Mouse (Mus musculus): ENCODE measurements around the gene Mamdc2.

The Mamdc2 gene

DNA sequence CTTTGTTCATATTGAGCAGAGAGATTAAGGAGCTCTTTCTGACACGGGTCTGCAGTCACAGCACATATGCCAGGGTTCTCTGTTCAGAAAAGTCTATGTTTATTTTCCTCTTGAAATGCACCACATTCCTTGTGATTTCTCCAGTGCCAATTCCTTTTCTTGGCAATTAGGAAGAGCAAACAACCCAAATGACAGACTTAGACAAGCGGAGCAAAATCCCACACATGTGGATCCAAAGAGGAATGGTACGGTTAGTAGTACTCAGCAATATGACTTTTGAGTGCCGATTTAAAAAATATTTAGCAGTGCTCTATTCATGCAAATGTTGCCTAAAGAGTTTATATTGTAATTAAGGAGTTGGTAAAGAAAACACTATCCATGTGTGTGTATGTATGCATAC, 87.7 kb downstream of the Mamdc2 start:
- no peak for DNase-seq (ENCODE audit: low spot score in 2 of 2)

DNA sequence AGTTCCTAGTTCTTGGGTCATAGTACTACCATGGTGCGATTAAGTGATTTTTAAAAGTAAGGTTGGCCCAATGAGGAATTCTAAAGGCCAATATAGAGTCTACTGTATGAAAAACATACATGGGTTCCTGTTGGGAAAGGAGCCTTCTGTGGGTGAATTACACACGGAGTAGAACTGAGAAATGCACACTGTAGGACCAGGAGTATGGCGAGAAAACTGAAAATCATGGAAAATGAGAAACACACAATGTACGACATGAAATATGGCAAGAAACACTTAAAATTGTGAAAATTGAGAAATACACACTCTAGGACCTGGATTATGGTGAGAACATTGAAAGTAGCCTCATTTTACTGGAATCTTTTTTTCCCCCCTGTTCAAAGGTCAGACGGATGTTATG, 91.0 kb downstream of the Mamdc2 start:
- DNase-seq (ENCODE audit: low spot score in 2 of 2), result no peak

DNA sequence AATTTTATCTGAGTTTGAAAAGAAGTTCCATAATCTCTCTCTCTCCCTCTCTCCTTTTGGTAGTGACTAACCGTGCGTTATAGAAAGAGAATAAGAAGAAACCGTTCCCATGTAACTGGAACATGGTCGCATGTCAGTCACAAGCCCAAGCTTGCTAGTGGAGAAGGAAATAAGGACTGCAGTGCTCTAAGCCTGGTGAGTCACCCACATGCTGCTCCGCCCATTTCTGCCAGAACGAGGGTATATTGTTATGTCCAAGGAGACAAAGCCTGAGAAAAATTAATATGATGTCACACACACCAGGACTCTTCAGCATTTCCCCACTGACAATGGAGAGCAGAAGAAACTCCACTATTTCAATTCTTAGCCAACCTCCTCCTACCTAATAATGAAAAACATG, 93.5 kb downstream of the Mamdc2 start:
- no peak for DNase-seq (ENCODE audit: low spot score in 2 of 2)

DNA sequence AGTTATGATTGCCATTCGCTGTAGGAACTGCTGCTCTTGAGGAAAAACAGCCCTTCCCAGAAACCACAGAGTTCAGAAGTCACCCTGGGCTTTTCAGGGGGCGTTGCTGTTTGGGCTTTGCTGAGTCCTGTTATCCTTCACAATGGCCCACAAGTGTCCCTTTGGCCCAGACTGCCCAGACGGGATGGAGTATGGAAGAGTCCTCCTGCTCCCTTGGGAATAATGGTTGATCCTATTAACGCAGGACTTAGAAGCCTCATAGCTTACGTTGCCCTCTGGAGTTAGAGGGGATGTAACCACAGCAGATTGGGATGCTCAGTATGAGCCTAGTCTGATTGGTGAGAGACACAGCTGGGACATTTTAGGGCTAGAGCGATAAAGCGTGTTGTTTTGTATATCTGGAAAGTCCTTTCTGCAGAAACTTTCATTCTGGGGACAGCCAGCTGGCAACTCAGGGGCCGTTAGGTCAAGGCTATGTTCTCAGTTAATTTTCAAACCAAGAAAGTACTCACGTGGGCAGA, 94.3 kb downstream of the Mamdc2 start:
- DNase-seq (ENCODE audit: low spot score in 2 of 2), result no peak

DNA sequence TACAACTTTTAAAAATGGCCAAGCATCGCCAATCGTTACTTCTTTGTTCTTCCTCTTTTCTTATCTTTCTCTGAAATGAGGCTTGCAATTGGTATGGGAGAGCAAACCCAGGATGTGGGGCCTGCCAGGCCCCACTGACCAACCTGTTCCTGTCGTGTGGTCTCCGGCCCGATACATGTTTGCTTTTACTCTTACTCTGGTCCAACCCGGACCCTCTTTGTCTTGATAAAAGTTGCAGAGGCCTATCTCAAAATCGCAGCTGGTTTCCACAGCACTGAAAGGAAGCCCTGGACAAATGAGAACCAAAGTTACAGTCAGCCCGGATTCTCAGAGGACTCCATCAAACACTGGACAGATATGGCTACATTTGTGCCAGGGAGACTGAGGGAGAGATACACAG, 95.1 kb downstream of the Mamdc2 start:
- DNase-seq (ENCODE audit: low spot score in 2 of 2), result no peak

DNA sequence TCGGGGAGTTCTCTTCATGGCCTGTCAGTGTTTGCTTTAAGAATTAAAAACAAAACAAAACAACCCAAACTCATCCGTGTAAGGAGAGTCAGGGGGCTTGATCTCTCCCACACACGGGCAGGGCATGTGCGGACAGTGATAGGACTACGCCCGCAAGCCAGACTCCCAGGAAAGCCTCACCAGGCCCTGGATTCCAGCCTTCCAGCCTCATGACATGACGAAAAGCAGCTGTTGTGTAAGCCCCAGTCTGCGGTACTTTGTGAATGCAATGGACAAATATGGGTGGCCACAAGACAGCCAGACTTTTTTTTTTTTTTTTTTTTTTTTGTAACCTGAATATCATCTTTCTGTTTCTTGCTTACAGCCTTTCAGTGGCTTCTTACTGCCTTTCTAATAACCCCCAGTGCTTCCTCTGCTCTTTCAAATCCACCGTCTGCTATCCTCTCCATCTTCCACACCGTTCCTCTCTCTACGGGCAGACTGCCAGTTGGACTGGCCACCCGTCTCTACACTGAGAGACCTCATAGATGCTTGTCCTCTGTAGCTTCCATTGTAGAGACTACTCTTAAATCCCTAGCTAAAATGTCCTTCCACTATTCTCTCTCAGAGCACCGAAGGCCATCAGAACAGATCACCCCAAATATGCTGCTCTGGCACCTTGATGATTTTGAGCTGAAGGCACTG, 96.3 kb downstream of the Mamdc2 start:
- DNase-seq (ENCODE audit: low spot score in 2 of 2), result no peak

DNA sequence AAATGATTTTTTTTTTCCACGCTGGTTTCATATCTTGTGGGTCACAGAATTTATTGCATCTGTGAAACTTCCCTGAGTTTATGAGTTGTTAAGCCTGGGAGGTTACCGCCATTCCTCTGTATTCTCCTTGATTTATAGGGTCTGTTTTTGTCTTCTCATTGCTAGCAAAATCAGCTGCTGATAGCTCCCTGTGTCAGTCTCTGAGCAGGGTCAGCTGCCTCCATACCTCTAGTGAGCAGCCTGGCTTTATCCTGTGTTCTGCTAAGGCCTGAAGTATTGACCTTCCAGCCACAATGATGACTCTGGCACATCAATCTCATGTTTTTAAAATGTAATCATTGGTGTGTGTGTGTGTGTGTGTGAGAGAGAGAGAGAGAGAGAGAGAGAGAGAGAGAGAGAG, 98.3 kb downstream of the Mamdc2 start:
- DNase-seq (ENCODE audit: low spot score in 2 of 2), result no peak

DNA sequence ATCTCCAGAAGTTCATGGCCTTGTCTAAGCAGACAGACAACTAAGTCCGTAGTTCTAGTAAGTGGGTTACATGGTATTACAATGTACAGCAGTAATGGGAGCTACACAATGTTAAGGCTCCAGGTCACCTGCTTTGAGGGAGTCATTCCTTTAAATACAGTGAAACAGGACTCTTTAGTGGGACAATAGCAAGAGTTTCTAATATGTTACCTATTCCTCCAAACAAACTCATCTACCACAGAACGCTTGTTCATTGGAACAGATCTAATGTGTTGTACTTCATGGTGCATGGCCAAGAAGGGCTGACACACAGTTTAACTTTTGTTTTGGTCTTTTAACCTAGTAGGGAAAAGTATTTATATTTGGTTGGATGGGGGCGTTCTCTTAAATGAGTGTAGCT, 105.5 kb downstream of the Mamdc2 start:
- DNase-seq (ENCODE audit: low spot score in 2 of 2), result no peak

DNA sequence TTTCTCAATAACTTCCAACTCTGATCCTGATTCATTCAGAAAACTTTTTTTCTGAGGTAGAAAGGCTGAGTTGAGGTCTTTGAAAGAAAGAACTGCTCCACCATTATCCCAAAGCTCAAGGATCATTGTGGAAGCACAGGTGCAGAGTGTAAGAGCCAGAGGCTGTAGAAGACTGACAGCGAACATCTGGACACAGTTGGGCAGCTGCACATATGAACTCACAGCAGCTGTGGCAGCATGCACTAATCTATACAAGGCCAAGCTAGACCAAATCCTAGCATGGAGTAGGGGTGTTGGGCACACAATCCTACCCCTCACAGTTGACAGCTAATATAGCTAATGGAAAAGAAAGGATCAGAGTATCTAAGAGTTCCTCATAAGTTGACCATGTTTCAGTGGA, 115.4 kb downstream of the Mamdc2 start:
- DNase-seq (ENCODE audit: low spot score in 2 of 2), result no peak

DNA sequence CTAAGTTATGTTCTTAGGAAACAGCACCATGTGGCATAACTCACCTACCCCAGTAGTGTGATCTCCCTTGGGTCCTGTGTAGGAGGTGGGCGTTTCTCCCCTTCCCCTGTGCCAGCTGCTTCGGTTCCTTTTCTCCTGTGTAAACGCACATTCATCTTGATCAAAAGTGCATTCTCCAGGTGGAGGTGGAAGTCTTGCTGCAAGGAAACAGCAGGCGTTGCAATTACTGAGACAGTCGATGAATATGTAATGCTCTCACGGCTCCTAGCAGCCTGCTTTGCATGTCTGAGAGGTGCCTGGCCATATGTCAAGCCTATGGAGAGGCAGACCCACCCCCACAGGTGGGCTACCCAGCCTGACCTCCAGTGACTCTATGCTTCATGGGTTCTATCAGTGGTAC, 117.4 kb downstream of the Mamdc2 start:
- DNase-seq (ENCODE audit: low spot score in 2 of 2), result peak; percentile 8 to 20

DNA sequence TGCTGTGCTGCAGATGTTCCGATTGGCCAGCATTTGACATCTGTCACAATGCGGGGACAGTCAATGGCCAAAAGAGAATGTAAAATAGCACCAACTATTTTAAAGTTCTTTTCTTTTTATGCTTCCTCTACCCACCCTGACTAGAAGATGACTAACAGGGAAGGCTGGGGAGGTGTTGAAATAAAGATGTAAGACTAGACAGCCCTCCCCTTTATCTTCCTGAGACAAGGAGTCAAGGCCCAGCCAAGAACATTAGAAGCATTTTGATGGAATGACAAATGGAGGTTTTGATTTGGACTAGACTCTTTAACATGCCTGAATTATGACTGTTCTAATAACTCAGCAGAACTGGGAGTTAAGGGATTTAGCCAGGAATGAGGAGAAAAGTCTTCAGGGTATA, 118.9 kb downstream of the Mamdc2 start:
- no peak for DNase-seq (ENCODE audit: low spot score in 2 of 2)

DNA sequence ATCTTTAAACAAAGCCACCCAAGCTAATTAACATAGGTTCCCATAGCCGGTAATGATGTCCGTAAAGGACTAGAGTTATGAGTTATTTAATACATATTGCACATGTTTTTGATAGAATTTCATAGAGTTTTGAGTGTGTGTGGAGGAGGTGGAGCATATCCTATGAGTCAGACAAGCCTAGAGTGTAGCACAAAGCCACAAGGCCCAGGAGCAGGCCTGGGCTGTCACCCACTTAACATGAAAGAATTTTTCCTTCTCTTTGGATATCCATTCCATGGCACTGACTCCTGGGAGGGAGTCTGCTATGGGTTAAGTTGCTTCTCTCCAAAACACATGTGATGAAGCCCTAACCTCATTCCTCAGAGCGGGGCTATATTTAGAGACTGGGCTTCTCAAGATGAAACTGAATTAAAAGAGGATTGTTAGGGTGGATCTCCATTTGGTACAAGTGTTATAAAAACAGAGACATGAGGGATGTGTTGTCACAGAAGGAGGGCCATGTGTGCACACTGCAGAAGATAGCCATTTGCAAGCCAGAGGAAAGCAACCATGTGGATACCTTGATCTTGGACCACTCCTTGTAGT, 121.1 kb downstream of the Mamdc2 start:
- DNase-seq (ENCODE audit: low spot score in 2 of 2), result peak in 1 of 2 experiments; percentile 29

DNA sequence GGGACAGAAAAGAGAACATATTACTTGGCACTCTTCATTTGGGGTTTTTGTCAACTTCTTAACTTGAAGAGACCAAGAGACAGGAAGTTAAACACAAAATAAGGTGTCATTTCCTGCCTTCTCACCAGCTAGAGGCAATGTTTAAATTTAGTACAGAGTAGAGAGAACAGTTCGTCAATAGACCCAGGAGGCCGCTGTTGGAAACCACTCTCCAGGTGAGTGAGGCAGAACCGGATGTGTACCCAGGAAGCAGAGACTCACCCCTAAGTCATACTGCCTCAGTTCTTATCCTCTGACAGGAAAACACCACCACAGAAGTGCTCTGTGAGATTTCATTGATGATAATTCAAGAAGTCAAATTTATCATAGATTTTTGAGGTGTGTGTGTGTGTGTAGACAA, 125.1 kb downstream of the Mamdc2 start:
- DNase-seq (ENCODE audit: low spot score in 2 of 2), result no peak

DNA sequence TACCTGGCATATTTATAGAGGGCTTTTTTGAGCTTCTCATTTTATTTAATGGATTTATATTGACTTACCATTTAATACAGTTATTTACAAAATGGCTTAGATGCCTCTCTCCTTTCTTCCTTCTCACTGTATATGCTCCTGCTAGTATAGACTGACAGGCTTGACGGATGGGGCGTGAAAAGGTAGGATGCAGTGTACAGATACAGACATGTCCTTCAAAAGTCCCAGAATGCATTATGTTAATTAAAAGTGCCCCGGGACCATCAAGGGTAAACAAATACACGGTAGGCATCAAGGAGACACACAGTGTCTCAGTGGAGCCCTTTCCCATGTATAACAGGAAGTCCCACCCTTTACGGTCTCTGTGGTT, 130.3 kb downstream of the Mamdc2 start:
- no peak for DNase-seq (ENCODE audit: low spot score in 2 of 2)

DNA sequence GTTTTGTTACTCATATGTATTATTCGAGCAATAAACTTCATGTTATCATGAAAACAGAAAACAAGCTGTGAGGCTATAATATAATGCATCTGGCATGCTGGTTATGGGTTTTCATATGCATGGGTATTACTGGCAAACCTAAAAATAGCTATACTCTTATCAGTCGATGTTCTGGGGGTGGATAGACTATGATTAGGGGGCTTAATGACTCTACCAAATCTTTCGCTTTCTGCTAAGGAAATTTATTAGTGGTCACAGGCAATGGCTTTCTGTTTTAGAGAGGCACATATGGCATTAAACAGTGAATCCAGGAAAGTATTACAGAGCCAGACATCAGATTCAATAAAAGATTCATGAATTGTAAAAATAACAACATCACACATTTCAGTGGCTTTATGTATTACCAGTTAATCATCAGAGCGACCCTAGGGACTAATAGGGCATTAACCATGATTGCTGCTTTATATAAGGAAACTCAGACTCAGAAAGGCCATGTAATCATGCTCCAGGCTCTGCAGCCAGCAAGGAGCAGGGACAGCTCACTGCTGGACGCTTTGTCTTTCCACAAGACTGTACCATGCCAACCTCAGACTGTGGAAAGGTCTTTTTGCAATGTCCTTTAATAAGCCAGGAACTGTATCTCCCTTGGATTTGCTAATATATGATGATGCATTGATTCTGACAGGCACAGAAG, 130.8 kb downstream of the Mamdc2 start:
- no peak for DNase-seq (ENCODE audit: low spot score in 2 of 2)

DNA sequence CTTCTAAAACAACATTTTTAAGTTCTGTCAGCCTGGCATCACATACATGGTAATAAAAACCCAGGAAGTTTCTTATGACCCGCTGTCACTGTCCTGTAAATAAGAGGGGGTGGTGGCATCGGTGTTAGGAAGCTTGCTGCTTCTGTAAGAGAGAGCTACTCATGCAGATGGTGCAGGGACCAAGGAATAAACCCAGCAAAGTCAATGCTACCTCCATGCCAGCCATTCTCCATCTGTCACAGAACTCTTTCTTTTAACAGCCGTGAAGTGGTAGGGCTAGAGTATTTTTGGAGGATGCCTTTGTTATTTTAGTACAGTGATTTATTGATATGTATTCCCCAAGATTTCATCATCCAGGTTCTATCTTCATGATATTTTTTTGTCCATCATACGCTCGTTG, 131.4 kb downstream of the Mamdc2 start:
- no peak for DNase-seq (ENCODE audit: low spot score in 2 of 2)

DNA sequence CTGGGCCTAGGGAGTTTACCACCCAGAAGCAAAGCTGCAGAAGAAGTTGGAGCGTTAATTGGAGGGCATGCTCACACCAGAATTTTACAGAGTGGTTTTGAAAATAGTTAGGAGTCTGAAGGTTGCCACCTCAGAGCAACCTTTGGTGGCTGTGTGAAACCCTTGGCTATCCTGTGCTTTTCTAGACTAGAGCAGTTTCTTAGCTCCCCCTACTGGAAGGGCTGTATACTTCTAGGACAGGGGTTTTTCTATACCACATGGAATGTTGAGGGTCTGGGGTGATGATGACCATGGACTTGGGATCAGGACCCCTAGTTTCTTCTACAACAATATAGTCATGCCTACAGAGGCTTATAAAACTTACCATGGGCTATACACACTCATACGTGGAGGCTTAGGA, 138.3 kb downstream of the Mamdc2 start:
- no peak for DNase-seq (ENCODE audit: low spot score in 2 of 2)

DNA sequence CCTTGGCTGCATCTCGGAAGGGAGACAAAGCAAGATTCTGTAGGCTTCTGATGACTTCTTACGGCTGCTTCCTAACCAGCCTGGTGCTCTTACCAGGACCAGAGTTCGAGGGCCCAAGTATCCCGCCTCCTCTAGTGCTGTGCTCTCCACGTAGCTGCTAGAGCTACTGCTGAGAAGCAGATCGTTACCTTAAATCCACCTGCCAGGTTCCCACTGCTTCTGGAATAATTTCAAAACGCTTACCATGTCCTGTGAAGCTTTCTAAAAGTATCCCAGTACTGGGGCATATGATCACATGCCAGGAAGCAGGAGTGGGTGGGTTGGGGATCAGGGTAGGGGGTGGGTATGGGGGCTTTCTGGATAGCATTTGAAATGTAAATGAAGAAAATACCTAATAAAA, 141.6 kb downstream of the Mamdc2 start:
- DNase-seq (ENCODE audit: low spot score in 2 of 2), result no peak

DNA sequence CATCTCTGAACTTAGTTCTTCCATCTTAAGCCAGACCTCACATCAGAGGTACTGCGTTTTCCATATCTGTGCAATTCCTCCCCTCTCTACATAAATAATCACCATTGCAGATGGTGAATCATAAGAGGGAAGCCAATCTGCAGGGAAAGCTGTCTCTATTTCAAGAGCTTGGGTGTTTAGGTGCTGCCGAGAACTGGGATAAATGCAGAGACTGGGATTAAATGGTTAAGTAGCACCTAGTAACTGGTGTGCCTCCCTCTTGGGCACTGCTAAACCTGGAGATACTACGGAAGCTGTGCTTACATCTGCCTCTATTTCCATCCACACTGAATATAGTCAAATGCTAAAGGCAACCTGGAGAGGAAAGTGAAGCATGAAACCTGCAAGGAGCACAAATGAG, 148.3 kb downstream of the Mamdc2 start:
- DNase-seq (ENCODE audit: low spot score in 2 of 2), result peak; percentile 28 to 46

DNA sequence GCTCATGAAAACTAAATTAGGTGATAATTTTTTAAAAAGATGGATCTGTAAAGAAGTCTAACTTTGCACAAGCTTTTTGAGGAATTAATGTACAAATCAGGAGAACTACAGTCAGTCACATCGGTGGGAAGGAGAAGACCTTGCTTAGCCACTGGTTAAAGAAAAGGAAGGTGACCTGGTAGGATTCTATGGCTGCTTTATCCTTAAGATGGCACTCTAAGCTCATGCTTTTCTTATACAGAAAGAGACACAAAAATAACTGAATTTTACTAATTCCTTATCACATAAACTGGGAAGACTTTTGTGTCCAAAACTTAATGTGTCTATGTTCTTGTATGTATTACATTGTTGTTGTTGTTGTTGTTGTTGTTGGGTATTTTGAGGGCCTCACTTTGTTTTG, 149.3 kb downstream of the Mamdc2 start:
- DNase-seq (ENCODE audit: low spot score in 2 of 2), result no peak

DNA sequence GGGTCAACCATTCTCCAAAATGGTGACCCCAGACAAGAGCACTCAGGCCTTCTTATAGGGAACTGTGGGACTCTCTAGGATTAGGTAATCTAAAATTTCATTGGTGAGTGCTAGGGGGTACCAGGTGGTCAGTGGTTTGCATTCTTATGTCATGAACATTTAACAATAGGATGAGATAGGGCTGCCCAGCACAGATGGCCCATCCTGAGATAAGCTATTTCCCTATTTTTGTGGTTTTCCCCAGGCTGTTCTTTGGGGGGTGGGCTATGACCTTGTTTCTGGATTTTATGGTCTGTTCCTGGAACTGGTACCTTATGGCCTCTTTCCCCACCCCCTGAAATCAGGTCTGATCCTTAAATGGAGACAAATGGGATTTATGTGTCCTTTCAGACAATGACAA, 151.1 kb downstream of the Mamdc2 start:
- no peak for DNase-seq (ENCODE audit: low spot score in 2 of 2)

DNA sequence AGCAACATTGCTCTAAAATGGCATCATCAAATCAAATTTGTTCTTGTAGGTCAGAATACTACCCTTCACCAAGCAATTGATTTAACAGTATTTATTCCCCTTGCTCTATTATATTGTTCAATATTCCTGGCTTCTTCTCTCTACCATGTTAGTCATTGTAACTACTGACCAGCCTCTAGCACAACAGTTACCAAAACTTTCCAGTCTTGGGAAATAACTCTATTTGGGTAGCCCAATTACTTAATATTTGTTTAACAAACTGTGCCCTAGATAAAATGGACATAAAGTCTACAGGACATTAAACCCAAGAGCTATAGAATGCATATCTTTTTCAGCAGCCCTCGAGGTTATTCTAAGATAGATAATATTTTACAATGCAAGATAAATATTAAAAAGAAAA, 159.0 kb downstream of the Mamdc2 start:
- DNase-seq (ENCODE audit: low spot score in 2 of 2), result no peak

DNA sequence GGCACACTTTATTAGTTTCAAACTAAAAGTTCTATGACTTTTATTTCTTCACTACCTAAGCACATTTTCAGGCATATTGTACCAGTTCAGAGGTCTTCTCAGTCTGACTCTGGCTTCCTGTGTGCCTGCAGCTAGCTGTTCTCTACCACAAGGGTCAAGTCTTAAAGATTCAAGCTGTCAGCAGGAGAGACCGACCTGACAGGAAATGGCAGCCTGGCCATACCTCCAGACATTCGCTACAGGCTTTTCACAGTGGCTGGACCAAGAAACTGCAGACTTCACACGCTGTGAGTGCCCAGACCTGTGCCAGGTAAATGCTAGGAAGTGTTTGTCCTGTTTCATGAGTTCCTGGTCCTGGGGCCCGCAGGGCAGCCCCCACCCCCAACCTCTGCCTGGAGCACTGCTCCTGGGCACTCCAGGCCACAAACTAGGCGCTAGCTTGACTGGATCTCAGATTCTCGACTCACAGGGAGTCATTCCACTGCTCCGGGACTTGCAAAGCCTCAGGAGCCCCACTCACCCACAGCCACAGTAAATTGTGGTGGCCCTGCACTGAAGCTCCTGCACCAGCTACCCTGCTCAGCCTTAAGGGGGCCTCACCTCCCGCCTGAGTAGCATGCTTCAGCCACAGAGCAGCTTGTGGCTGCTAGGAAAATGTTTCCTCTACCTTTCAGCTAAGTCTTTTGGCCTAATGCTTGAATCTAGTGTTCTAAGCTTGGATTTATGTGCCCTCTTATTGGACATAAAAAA, 166.2 kb downstream of the Mamdc2 start:
- DNase-seq (ENCODE audit: low spot score in 2 of 2), result no peak
